Mouse (Mus musculus) testis, postnatal 10 days (tissue): Measurements from ENCODE around the gene Zfp36l3.
A peak's percentile ranks its signal among the peaks of the same experiment; 100 is the strongest.
"Not testable (repeated sequence)": the region's sequence is repeated elsewhere in the genome, so short reads cannot be mapped to it uniquely, and the experiment has no call there.

ENCODE experiments used
- DNase-seq: peaks from one replicate; pipeline ENCODE4 v3.0.0; 2021; ENCODE audit warnings: low spot score

Gene Zfp36l3

GRCm38 (mm10) chrX:53776276-53776675, at the start of gene Zfp36l3:
Gene Zfp36l3 (minus strand): TSS chrX:53776394.
- DNase-seq, result no peak

- DNase-seq, result no peak
These were observed 22.9 kb upstream of the Zfp36l3 start for GRCm38 (mm10) chrX:53799074-53799473.

GRCm38 (mm10) chrX:53797519-53797918, 21.3 kb upstream of the Zfp36l3 start, which contains the start of gene Xlr:
Gene Xlr (minus strand): TSS chrX:53797706.
- DNase-seq, result not testable (repeated sequence)

- peak; percentile 41 for DNase-seq
These were observed 18.5 kb downstream of the Zfp36l3 start, which contains the start of gene 1700013H16Rik for GRCm38 (mm10) chrX:53757736-53758135. Gene 1700013H16Rik (minus strand): TSS chrX:53757831.

GRCm38 (mm10) chrX:53752851-53753250, 23.3 kb downstream of the Zfp36l3 start:
- no peak for DNase-seq

GRCm38 (mm10) chrX:53728967-53729366, 47.2 kb downstream of the Zfp36l3 start:
- DNase-seq, result no peak

- DNase-seq, result no peak
These were observed 51.6 kb downstream of the Zfp36l3 start, which contains the start of gene 4930502E18Rik for GRCm38 (mm10) chrX:53724596-53724995. Gene 4930502E18Rik (plus strand): TSS chrX:53724826.
